Mouse (Mus musculus): ENCODE measurements at regions not wholly inside any gene's neighbourhood (a gene's known extent, or its start where the extent isn't known, plus 50 kb on each side); places are given as distances from the start of the nearest gene placed in this dataset.

- TF ChIP-seq CTCF (IDR thresholded peaks at IDR 0.05; ENCODE audit: low read depth, low read length): no peak
- no peak for TF ChIP-seq POLR2A (IDR thresholded peaks at IDR 0.05; ENCODE audit: borderline replicate concordance, low read depth, low read length)
Observed at GRCm38 (mm10) chr14:72778756-72779155, 69.0 kb upstream of the Fndc3a start.

Measured in bone marrow macrophage, adult 2 months (primary cell).